Mouse (Mus musculus) kidney, postnatal 0 days (tissue): ENCODE measurements at regions not wholly inside any gene's neighbourhood (a gene's known extent, or its start where the extent isn't known, plus 50 kb on each side); places are given as distances from the start of the nearest gene placed in this dataset.

Experiments
- ATAC-seq: fragments of 200-750 bp; cut with Nextera tagmentation; replicated peaks from 2 replicates; pipeline ENCODE4 v1.8.0; 2017; ENCODE audit warnings: low read depth, moderate number of reproducible peaks, moderate TSS enrichment, moderate library complexity; ENCODE audit not compliant: low FRiP score
- DNase-seq: peaks from one replicate; pipeline ENCODE4 v3.0.0-alpha.2; 2016; ENCODE audit warnings: low spot score
- H3K27ac ChIP-seq: fragments of 300-500 bp; sonication (generic); 2 replicates; pipeline ENCODE4 v1.5.1; 2014; ENCODE audit warnings: mild to moderate bottlenecking
- H3K27me3 ChIP-seq: fragments of 300-500 bp; sonication (generic); 2 replicates; pipeline ENCODE4 v1.6.1; 2014; ENCODE audit warnings: low read length, mixed read lengths; ENCODE audit not compliant: insufficient read depth
- H3K36me3 ChIP-seq: fragments of 300-500 bp; sonication (generic); 2 replicates; pipeline ENCODE4 v1.6.1; 2014; ENCODE audit warnings: low read length, mixed read lengths; ENCODE audit not compliant: insufficient read depth
- H3K4me1 ChIP-seq: fragments of 300-500 bp; sonication (generic); replicated peaks from 2 replicates; pipeline ENCODE4 v1.6.1; 2014; ENCODE audit warnings: antibody characterized with exemption, low read length, mixed read lengths; ENCODE audit not compliant: insufficient read depth
- H3K4me2 ChIP-seq: fragments of 300-500 bp; sonication (generic); 2 replicates; pipeline ENCODE4 v1.6.1; 2014; ENCODE audit warnings: mild to moderate bottlenecking, low read length, moderate library complexity, mixed read lengths
- H3K4me3 ChIP-seq: fragments of 300-500 bp; sonication (generic); replicated peaks from 2 replicates; pipeline ENCODE4 v1.5.1; 2014; ENCODE audit warnings: low read depth, low read length
- H3K9ac ChIP-seq: fragments of 300-500 bp; sonication (generic); 2 replicates; pipeline ENCODE4 v1.6.1; 2014; ENCODE audit warnings: low read depth, low read length
- H3K9me3 ChIP-seq: fragments of 300-500 bp; sonication (generic); replicated peaks from 2 replicates; pipeline ENCODE4 v1.6.1; 2016; ENCODE audit warnings: low read length, inconsistent platforms, mixed read lengths
- CTCF ChIP-seq: IDR thresholded peaks from 2 replicates; pipeline ENCODE4 v1.5.1; 2016; ENCODE audit warnings: antibody characterized with exemption, low read depth, mild to moderate bottlenecking, moderate library complexity
- WGBS: fragments of 180-500 bp; shearing (Covaris S2); extraction: QIAGEN DNeasy Blood & Tissue Kit; methylation state at CpG from one replicate; pipeline ENCODE4 v1.1.7; 2014; 5-methylcytosine and 5-hydroxymethylcytosine counted together

- H3K9me3 ChIP-seq = no peaks in the 10 kb centered on the region
- H3K4me2 ChIP-seq = no peak overlapping the region
- H3K4me1 ChIP-seq = no peaks in the 10 kb centered on the region
- no peak overlapping the region for H3K9ac ChIP-seq
- 83% methylated on average over 1 of the region's 1 CpGs for WGBS
- no peak overlapping the region for H3K27ac ChIP-seq
- H3K27me3 ChIP-seq = no peaks in the 10 kb centered on the region
- no peak for TF ChIP-seq CTCF
- ATAC-seq (no peak), DNase-seq (no peak)
- no peaks in the 10 kb centered on the region for H3K36me3 ChIP-seq
- no peak overlapping the region for H3K4me3 ChIP-seq
These were observed 303.9 kb downstream of the Slitrk1 start for GRCm38 (mm10) chr14:108610028-108610427.
